Mouse (Mus musculus): ENCODE results near the gene Rbm17. TPM values are rescaled to one million over a fixed set of nuclear protein-coding genes. Genes with fewer than 3 reads are reported as not detected.

Gene Rbm17
- polyA plus RNA-seq, 1 experiment from 2014 or later: 128 TPM

Other genes starting within 250 kb of the Rbm17 start
- gene Pfkfb3, start 50.1 kb downstream of the Rbm17 start, polyA plus RNA-seq (2014; fragmentation: Nextera tagmentation; extraction: Ambion mirVana): 9.2 and 9.8 TPM in 2 replicates
- gene Gm17490, start 22.1 kb upstream of the Rbm17 start, polyA plus RNA-seq (2014; fragmentation: Nextera tagmentation; extraction: Ambion mirVana): not detected in 2 replicates
- gene Il2ra, start 38.7 kb upstream of the Rbm17 start, polyA plus RNA-seq (2014; fragmentation: Nextera tagmentation; extraction: Ambion mirVana): not detected in 2 replicates
- gene Il15ra, start 101.1 kb upstream of the Rbm17 start, polyA plus RNA-seq (2014; fragmentation: Nextera tagmentation; extraction: Ambion mirVana): 3.2 and 3.5 TPM in 2 replicates
- 136 and 147 TPM in 2 replicates for gene Fbh1, start 173.4 kb upstream of the Rbm17 start, polyA plus RNA-seq (2014; fragmentation: Nextera tagmentation; extraction: Ambion mirVana)
- 22.0 and 24.5 TPM in 2 replicates for gene Ankrd16, start 173.7 kb upstream of the Rbm17 start, polyA plus RNA-seq (2014; fragmentation: Nextera tagmentation; extraction: Ambion mirVana)